Mouse (Mus musculus) bone marrow, adult 2 months (tissue): ENCODE data around the gene Ddb1.

Source experiments
- CTCF ChIP-seq: fragments of 200-500 bp; IDR thresholded peaks from 2 replicates; pipeline ENCODE4 v1.5.1; 2011; ENCODE audit warnings: low read length, control low read depth; ENCODE audit not compliant: control insufficient read depth, insufficient read depth
- POLR2A ChIP-seq: fragments of 200-500 bp; IDR thresholded peaks from 2 replicates; pipeline ENCODE4 v1.6.1; 2011; ENCODE audit warnings: low read depth, mild to moderate bottlenecking, control low read depth, low read length, borderline replicate concordance; ENCODE audit not compliant: control insufficient read depth

DNA sequence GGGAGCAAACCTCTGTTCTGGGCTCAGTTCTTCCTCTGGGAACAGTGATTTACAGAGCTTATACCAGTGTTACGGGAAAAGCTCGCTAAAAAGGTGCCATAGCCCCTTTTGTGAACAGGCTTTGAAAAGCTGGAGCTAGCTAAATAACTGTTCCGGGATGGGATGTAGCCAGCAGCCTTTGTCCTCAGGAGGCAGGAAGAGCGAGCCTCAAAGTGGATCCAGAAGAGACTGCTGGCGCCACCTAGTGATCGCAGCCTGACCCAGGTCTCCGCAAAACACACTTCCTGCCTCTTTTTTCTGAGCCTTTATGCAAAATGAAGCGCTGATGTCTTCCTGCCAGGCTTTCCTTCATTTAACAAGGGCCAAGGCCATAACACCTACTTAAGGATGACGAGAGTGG, 2.3 kb upstream of the Ddb1 start:
- TF ChIP-seq POLR2A (no peak), CTCF (peak; percentile 94)
